Mouse (Mus musculus): ENCODE measurements at regions not wholly inside any gene's neighbourhood (a gene's known extent, or its start where the extent isn't known, plus 50 kb on each side); places are given as distances from the start of the nearest gene placed in this dataset.
A peak's percentile ranks its signal among the peaks of the same experiment; 100 is the strongest.

DNA sequence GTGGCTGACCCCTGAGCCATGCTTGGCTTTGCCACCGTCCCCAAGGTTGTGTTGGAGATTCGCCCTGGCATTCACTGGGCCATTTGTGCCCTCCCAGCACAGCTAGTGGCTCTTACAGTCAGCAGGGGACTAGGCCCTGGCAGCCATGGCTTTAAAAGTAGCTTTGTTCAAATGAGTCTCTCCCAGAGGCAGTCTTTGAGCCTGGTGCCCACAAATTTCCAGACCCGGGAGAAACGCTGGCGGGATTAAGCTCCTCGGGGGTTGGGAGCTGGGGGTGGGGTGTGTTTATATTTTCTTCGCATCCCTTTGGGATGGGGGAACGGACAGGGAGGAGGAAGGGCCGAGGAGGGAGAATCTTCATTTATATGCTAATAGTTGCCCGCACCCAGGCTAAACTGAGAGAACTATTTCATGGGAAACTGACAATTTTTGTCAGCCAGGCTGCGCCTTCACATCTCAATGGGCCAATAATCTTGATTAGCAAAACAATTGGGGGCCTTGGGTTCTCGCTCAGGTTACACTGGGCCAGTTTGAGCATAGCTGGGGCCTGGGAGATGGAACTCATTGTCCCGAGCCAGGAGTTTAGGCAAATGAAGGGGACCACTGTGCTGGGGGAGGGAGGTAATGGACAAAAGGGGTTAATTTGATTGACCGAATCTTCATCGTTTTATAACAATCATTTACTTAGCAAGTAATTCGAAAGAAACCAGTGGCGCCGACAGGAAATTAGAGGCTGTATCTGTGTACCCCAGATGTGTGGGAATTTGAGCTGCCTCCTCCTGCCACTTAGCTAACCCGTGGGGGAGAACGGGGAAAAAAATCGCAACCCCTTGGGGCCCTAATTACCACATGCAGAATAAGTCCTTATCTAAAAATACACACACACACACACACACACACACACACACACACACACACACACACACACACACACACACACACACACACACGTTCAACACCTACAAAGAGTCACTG, 227.7 kb upstream of the Sall1 start:
- DNase-seq (ENCODE audit: low spot score in 2 of 2): no peak
- intact Hi-C loops (cut with DNase I): no loop called here

DNA sequence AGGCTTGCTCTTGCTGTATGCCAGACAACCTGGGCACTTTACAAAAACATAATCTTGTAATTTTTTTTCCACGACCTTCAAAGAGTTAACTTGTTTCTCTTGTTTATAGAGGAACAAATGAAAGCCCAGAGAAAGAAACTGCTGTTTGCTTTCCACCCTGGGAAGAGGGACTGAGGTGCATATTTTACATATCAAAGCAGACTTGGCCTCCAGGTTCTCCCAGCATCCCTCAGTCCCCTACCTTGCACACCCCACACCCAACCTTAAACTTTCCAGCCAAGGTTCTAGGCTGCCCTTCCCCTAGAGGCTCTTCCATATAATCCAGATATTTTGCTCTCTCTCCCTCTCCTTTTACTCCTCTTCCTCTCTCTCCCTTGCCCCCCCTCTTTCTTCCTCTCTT, 226.0 kb upstream of the Sall1 start:
- DNase-seq (ENCODE audit: low spot score in 2 of 2): no peak
- intact Hi-C loops (cut with DNase I): no loop called here

DNA sequence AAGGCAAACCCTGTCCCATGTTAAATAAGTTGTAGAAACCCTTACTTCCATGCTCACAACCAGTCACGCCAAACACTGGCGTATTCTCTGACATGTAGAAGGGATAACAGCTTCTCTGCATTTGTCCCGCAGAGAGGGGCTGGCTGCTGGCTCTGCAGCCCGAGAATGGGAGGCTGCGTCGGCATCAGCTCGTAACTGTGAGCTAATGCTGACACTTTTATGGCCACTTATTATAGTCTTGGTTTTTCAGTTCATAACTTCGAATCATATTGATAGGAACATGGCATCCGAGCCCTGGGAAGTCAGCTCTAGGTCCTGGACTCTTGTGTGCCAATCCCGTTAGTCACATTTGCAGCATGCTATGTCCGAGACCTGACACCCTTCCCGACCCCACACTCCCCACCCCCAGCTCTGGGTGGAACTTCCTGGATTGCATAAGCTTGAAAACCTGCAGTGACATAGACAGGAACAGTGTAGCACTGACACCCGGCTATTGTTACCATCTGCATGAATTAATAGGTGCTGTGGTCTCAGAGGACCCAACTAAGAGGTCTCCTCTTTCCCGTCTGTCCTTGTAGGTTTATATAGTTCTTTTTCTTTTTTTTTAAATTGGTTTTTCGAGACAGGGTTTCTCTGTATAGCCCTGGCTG, 217.3 kb upstream of the Sall1 start:
- no peak for DNase-seq (ENCODE audit: low spot score in 2 of 2)
- intact Hi-C loops (cut with DNase I): no loop called here

DNA sequence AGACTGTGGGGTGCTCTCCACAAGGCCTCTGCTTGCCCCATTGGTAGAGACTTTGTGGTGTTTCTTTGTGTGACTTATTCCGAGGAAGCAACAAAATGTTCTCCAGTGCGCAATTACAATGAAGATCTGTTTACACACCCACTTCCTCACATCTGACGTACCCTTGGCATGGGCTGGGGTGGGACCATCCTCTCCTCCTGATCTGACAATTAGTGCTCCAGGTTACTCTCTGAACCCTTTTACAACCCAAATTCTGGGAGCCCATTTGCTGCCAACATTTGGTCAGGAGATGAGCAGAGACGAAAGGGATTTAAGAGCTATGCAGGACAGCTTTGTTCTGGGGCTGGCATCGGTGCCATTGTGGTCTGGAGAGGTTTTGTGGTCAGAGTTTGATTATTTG, 215.9 kb upstream of the Sall1 start:
- intact Hi-C loops (cut with DNase I): no loop called here
- no peak for DNase-seq (ENCODE audit: low spot score in 2 of 2)

DNA sequence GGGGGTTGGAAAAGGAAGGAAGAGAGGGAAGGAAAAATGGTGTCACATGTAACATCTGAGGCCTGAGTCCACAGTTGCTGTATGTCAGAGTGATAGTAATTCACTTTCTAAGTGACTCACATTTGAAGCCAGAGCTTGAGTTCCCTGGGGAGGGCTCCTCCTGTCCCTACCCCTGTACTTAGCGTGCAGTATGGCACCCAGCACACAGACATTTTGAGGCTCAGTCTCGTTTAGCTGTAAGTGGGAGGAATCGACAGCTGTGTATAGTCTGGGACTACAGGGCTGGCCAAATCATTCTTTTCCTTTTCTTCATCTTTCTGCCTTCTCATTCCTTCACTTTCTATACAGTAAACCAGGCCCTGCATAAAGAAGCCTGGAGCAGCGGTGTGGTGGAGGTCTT, 202.4 kb upstream of the Sall1 start:
- DNase-seq (ENCODE audit: low spot score in 2 of 2): no peak
- intact Hi-C loops (cut with DNase I): no loop called here

DNA sequence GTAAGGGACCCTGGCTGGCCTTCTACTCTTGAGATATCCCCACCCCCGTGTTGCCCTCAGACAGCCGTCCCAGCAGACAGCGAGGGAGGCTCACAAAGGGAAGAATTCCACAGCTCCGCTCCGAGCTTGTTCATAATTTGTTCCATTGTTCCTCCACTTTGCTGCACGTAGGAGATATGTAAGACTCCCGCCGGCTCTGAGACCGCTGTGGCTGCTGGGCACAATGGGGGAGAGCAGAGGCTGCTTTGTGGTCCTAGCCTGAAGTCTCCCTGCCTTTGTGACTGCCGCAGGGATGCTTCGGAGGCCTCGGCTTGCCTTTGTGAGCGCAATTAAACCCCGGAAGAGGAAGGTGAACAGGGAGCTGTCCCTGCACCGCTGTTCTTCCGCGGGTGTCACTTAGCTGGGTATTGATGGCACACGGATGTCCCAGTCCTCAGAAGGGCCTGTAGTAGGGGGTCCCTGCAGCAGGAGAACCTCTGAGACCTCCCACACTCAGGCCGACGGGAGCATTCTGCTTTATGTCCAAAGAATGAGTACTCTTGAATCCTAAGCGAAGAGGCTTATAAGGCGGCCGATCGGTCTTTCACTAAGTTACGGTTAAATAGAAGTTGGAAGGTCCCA, 201.3 kb upstream of the Sall1 start:
- intact Hi-C loops (cut with DNase I): no loop called here
- DNase-seq (ENCODE audit: low spot score in 2 of 2): no peak

DNA sequence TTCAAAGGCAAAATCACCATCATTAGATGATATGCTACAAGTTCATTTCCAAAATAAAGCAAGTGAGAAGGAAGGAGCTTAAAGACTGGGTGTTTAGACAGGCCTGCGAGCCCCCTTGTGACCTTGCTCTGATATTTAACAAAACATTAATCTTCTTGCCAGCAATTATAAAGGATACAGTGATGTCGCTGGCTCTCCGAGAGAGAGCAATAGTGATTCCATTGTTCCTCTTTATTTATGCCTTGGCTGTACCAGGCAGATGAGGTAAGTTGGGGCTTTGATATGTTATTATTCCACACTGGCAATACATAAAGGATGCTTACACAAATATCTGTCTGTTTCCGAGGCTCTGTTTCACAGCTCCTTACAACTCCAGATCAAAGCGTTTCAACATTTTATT, 197.7 kb upstream of the Sall1 start:
- intact Hi-C loops (cut with DNase I): no loop called here
- DNase-seq (ENCODE audit: low spot score in 2 of 2): no peak

DNA sequence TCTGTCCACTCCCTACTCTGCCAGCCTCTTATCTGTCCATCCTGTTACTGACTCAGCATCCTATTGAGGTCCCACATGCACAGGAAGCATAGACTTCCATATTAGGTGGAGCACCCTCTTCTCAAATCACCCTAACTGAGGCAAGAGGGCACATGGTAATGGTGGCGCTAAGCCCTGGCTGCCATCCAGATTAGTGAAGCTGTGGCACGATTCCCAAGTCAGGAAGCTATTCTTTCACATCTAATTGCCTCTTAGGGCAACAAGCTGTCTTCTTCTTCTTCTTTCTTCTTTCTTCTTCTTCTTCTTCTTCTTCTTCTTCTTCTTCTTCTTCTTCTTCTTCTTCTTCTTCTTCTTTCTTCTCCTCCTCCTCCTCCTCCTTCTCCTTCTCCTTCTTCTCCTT, 195.7 kb upstream of the Sall1 start:
- intact Hi-C loops (cut with DNase I): no loop called here
- no peak for DNase-seq (ENCODE audit: low spot score in 2 of 2)

DNA sequence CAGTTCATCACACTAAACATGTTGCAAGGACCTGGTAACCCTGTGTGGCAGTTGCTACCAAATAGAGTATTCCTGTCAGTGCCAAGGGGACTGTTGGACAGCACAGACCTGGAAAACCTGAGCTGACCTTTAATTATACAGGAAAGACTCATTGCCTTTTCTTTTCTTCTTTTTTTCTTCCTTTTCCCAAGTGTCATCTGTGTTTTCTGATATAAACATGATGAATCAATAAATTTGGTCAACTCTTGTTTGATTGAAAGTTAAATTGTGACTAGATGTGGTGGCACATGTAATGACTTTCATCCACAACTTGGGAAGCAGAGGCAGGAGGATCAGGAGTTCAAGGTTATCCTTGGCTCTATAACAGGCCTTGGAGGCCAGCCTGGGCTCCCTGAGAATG, 190.1 kb upstream of the Sall1 start:
- intact Hi-C loops (cut with DNase I): no loop called here
- DNase-seq (ENCODE audit: low spot score in 2 of 2): no peak

DNA sequence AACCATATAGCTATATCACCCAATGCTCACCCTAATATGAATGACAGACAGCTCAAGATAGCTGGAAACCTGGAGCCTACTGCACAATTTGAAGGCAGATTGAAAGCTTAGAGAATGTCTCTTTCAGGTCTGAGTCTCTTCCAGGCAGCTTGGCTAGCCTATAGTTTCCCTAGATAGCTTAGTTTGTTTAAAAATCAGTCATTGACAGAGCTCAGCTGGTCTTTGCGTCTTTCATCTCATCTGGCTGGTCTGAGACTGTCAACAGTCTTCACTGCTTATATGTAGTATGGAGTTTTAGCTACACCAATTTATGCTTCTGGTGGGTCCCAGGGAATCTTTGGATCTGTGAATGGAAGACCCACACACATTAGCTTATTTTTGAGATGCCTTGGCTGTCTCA, 188.4 kb upstream of the Sall1 start:
- intact Hi-C loops (cut with DNase I): no loop called here
- DNase-seq (ENCODE audit: low spot score in 2 of 2): no peak

DNA sequence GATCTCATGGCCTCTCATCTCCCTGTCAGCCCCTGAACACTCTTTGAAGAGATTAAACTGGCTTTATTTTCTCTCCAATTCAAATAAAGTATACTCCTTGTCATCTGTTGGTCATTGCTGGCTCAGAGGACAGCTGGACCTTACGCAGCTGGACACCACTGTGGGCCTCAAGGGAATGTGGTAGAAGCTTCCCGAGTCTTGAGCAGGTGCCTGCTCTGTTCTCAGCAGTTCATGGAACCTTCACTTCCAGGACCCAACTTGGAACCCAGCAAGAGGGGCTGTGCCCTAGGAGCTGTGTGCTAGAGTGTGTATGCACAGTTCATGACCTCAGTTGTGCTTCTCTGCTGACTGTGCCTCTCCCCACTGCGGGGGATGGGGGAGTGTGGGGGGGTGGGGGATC, 185.2 kb upstream of the Sall1 start:
- intact Hi-C loops (cut with DNase I): no loop called here
- DNase-seq (ENCODE audit: low spot score in 2 of 2): no peak

DNA sequence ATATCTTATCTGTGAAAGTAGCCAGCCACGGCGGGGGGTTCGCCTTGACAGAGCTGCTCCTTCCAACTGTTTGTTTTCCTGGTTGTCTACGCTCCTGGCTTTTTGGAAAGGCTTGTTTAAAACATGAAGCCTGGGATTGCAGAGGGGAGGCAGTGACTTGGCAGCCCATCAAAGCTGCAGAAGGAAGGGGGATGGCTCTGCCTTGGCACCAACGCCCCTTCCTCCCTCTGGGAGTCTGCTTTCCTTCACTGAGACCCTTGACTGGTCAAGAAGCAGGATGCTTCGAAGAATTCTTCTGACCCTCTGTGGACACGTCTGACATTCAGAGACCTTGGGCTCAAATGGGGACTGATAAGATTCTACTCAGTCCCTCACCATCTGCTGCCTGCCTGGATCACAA, 176.9 kb upstream of the Sall1 start:
- DNase-seq (ENCODE audit: low spot score in 2 of 2): no peak
- intact Hi-C loops (cut with DNase I): no loop called here

DNA sequence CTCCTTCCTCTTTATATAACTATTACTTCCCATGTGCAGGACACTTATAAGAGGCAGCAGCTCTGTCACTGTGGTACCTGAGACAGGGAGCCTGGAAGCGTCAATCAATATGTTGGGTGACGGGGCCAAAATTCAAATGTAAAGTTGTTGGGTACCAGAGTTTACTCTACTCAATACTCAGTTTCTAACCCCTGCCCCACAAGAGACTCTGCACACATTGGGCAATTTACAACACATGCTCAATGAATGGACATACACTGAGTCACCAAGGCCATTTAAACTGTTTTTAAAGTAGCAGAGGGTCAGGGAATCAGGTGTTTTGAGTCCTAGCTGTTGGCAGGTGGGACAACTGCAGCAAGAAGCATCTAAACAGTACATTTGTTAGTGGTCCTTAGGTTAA, 176.4 kb upstream of the Sall1 start:
- DNase-seq (ENCODE audit: low spot score in 2 of 2): no peak
- intact Hi-C loops (cut with DNase I): no loop called here

DNA sequence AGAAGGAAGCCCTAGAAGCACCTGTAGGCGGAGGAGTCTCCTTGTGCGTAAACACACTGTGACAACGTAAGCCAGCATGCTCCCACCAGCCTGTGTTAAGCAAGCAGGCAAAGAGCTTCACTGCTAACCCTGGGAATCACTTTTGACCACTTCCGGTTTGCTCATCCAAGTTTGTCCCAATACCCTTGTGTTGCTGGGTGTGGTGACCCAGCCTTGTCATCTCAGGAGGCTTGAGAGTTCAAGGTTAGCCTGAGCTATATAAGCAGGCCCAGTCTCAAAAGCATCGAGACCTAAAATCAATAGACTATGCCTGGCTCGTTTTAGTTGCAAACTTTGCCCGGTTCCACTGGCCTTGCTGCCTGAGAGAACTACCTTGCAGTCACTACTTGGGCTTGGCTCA, 175.2 kb upstream of the Sall1 start:
- DNase-seq (ENCODE audit: low spot score in 2 of 2): no peak
- intact Hi-C loops (cut with DNase I): no loop called here

DNA sequence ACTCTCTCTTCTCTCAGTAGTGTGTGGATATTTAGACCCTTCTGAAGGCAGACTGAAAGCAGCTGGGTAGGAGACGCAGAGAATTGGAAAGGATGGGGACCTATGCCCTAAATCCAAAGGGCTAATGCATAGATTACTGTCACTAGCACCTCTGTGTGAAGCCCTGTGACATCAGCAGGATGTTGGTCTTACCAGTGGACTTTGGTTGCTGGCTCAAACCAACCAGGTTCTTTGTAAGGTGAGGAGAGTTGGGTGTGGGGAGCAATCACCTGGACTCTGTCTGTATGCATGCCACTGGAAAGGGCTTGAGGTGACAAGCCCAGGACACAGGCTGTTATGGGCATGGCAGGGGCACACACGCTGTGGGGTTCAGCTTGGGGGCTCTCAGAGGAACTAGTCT, 173.7 kb upstream of the Sall1 start:
- intact Hi-C loops (cut with DNase I): no loop called here
- DNase-seq (ENCODE audit: low spot score in 2 of 2): no peak

DNA sequence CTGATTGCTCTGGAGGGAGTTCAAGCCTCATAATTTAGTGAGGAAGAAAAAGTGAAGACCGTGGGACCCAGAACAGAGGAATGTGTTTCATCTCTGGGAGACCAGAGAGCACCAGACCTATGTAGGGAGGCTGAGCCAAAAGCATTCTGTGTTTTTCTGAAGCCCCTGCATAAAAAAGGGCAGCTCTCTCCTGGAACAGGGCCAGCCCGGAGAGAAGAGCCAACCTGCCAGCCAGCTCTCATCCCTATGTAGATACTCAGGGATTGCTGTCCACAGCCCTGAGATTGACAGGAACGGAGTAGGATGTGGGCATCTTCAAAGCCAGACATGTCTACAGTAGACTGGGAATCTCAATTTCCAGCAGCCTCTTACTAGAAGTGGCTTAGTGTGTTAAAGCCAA, 168.0 kb upstream of the Sall1 start:
- no peak for DNase-seq (ENCODE audit: low spot score in 2 of 2)
- intact Hi-C loops (cut with DNase I): no loop called here

DNA sequence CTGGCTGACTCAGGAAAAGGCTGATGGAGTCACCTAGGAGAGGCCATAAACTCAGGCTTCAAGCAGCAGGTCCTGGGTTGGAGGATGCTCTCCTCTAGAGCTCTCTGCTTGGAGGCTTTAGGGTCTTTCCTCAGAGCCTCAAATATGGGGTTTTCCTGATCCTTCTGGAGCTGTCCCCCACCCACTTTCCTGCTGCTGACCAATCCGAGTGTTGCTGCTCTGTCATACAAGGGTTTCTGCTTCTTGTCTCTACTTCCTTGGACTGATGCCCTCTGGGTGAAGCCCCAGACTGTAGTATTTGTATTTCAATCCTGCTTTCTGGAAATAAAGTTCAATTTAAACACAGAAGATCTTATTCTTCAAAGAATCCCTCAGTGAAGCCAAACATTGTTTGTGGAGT, 166.7 kb upstream of the Sall1 start:
- intact Hi-C loops (cut with DNase I): no loop called here
- no peak for DNase-seq (ENCODE audit: low spot score in 2 of 2)

DNA sequence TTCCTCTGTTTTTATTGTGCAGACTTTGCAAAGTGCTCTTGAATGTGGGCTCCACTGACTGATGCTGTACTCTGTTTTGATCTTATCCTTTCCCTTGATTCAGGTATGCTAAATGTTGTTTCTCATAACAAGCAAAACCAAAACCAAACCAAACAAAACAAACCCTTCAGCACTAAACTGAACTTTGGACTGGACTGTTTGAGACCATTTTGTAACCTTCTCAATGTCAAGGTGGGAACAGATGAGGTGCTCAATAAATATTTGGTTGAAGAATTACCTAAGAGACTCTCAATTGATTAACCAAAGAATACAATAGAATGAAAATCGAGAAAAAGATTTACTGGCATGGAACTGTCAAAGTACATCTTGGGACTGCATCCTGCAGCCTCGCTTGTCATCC, 163.9 kb upstream of the Sall1 start:
- intact Hi-C loops (cut with DNase I): no loop called here
- DNase-seq (ENCODE audit: low spot score in 2 of 2): no peak

DNA sequence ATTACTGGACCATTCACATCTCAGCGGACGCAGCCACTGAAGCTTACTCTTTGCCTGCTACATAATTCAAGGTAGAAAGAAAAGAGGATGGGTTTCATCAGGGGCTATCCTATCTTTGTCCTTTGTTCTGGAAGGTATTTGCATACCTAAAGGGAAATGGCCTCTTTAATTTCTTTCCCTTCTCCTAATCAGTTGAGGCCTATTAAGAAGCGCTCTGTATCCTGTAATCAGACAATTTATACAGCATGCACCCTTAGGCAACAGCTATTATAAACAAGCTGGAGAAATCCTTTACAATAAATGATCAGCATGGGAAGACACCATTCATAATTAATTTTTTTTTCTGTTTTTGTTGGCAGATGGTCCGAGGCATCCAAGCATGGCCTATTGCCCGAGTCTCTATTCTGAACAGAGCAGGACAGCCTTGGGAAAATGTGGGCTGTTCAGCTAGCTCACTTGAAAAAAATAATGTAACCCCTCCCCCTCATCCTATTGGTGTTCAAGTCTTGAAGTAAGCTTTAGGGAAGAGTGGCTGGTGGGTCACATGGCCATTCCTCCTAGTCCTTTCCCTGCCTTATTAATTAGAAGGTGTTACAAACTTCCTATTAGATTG, 158.6 kb upstream of the Sall1 start:
- no peak for DNase-seq (ENCODE audit: low spot score in 2 of 2)
- intact Hi-C loops (cut with DNase I): no loop called here

DNA sequence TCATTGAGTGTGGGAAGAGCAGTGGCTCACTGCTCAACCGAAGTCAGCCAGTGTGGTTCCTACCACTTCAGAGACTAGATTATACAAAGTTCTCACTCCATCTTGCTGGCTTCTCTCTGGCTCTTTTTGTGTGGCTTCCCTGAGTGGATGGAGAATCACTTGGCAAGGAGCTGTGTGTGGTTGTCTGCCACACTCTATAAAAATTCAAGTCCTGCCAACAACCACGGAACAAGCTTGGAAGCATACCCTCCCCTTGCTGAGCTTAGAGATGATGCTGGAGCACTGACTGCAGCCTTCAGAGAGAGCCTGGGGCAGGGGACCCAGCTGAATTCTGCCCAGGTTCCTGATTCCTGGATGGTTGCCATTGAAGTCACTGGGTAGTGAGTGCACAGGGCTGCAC, 156.3 kb upstream of the Sall1 start:
- peak; percentile 9 to 23 for DNase-seq (ENCODE audit: low spot score in 2 of 2)
- intact Hi-C loops (cut with DNase I): no loop called here

DNA sequence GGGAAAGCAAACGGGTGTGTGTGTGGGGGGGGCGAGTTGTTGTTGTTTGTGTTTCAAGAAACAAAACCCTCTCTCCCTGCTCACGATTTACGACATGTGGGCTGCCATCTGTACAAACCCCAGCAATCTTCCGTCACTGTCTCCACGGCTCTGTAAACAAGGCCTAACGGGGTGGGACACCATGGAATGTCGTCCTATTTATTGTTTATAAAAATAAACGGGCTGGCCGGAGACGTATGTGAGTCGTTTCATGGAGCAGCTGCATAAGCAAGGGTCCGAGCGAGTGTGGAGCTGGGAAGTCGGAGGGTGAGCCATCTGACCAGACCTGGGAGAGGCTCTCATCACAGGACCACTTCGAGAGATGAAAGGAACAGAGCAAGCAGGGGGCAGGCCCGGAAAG, 141.4 kb upstream of the Sall1 start:
- DNase-seq (ENCODE audit: low spot score in 2 of 2): no peak
- intact Hi-C loops (cut with DNase I): no loop called here
